Mouse (Mus musculus) A20 (cell line): ENCODE measurements around the gene Arhgap23.

Source experiments
- DNase-seq: peaks from one replicate; pipeline ENCODE4 v3.0.0-alpha.2; 2011; ENCODE audit warnings: low read depth, low spot score

Arhgap23 gene

DNA sequence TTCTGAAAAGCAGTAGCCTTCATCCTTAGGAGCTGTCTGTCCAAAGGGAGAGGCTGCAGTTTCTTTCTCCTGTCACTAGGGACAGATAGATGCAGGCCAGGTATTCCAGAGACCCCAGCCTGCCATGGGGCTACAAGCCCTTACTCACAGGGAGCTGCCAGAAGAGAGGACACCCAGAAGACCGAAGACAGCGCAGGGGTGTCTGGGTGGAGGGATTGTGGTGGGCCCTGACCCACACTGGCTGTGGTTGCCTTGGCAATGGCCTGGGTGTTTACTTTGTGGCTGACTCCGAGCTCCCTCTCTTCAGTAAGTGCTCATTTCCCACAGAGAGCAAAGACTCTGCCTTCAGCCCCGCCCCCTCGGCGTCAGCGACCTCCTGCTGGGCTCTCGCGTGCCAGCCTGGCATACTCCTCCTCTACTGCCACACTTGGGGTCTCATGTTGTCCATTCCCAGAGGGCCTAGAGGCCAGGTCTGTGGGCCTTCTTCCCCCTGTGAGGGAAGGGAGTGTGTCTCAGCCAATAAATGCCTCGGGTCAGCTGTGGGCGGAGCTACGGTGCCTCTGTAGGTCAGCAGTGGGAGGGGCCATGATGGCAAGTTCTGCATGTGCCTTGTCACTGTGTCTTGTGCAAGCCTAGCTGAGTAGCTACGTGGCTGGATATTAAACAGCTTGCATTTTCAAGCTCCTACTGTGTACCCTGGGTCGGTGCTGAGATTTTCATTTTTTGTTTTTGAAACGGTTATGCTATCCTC is 19.5 kb downstream of the Arhgap23 start:
- peak; percentile 96 for DNase-seq

DNA sequence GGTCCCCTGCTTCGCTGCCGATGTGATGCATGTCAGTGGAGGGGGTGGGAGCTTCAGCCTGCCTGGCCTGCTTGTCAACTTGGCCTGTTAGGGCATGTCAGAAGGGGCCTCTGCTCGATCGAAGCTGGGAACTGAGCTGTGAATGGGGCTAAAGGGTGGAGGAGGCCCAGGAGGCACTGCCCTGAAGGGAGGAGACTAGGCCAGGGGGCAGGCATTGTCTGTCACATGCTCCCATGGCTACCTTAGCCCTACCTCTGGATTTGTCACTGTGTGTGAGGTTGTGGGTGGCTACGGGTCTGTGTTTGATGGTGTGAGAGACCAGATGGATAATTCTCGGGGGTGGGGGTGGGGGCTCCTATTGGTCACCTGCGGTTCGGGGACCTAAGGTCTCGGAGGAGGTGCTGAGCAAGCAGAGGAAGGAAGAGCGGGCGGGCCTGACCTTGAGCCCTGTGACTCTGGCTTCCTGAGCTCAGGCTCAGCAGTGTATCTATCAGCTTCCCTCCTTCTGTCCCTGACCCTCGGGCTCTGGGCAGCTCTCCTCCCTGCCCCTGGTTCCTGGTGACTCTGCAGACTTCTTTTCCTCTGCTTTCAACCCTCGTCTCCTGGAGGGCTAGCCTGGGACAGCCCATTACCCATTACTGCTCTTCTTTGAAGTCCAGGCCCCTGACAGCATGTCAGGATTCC is 20.6 kb downstream of the Arhgap23 start:
- no peak for DNase-seq

DNA sequence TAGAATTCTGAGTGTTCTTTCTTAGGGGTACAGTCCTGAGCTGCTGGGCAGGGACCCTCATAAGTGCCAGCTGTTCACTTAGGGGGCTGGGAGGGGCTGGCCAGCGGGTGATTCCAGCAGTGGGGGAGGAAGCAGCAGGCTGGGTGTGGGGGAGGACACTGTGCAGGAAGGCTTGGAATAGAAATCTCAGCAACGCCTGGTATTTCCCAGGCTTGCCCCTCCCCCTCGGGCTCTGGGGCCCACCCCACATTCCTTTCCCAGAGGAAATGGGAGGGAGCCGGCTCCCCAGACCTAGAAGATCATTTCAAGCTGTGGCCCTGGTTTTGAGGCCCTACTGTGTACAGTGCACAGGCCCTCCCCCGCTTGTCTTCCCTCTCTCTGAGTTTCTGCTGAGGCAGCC is 22.4 kb downstream of the Arhgap23 start:
- no peak for DNase-seq

DNA sequence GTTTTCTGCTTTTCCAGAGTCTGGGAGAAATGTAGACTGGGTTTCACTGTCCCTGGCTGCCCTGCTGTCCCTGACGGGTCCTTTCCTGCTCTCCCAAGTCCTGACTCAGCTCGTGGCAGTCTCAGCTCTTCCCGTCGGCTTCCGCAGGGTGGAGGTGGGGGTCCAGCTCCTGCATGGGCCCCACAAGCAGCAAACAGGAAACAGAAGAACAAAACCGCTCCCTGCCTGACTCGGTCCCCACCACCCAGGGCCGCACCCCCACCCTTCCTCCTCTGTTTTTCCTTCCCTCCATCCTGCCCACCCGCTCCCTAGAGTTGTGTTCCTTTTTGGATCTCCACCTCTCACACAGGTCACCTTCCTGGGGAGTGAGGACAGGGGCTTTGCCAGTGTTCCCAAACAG is 23.5 kb downstream of the Arhgap23 start:
- no peak for DNase-seq

DNA sequence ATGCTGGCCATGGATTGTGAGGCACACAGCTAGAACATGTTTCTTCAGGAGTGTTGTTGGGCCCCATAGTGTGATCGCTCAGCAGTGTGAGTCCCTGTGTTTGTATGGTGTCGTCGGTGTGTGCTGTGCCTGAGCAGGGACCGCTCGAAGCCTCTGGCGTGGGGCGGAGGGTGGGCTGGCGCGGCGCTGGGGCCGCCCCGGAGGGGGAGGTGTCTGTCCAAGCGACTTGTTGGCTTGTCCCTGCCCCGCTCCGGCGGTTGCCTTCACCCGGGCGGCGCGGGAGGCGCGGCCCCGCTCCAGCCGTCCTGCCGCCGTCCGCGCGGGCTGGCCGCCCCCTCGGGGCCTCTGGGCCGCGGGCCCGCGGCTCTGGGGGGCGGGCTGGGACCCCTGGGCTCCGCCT is 24.6 kb downstream of the Arhgap23 start:
- DNase-seq, result no peak

DNA sequence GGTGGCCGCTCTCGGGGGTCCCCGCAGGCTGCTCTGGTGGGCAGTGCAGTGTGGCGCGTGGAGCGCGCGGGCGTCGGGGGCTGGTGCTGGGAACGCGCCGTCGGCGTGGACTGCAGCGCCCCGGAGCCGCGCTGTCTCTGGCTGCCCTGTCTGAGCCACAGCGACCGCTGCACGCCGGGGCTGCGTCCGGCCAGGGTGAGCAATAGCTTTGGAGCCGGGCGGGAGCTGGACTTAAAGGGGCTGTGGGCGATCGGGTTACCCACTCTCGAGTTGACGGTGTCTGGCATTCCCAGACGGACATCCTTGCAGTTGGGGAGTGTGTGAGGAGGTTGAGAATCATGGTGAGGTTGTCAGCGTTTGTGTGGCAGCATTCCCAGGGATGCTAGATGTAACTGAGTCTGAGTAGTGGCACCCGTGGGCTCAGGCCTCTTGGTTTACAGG is 25.1 kb downstream of the Arhgap23 start:
- no peak for DNase-seq

DNA sequence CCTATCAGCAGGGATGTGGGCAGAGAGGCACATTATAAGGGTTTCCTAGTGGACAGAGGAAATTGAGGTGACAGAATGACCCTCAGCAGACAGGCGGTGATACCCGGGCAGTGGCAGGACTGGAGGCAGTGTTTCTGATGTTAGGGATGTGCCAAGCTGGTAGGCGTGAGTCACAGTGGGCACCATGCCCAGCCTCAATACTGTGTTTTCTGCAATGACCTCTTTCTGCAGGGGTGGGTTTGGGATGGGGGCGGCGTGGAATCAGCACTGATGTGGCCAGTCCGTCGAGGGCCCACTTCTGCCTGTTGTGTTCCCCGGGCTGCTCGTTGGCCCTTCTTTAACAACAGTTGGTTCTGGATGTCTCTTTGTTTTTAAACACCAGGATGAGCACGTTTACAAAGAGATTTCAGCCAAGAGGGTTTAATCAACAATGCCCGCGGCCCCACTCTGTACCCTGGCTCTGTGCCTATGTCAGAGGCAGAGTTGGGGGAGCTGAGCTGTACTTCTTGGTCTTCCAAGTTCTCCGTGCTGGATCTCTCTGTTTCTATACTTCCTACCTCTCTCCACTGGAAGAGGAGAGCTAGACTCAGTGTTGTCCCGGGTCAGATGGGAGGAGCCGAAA is 25.8 kb downstream of the Arhgap23 start:
- no peak for DNase-seq

DNA sequence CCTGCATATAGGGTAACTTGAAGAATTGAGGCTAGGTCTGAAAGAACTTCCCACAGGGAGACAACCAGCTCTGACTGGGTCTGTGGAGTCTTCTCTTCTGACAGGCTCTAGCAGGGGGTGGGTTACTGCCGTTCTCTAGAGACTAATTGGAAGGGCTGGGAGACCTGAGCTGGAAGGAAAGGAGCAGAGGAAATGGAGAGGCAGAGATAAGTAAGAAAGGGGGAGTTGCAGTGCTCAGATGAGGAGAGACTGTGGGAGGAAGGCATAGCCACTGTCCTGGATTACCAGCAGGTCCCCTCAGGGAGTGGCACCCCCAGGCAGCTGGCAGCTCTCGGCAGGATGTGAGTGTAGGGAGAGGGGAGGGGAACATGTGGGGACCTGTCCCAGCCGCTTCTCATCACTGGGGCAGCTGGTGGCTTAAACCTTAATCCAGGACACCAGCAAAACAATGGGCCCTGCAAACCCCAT is 26.4 kb downstream of the Arhgap23 start:
- no peak for DNase-seq

DNA sequence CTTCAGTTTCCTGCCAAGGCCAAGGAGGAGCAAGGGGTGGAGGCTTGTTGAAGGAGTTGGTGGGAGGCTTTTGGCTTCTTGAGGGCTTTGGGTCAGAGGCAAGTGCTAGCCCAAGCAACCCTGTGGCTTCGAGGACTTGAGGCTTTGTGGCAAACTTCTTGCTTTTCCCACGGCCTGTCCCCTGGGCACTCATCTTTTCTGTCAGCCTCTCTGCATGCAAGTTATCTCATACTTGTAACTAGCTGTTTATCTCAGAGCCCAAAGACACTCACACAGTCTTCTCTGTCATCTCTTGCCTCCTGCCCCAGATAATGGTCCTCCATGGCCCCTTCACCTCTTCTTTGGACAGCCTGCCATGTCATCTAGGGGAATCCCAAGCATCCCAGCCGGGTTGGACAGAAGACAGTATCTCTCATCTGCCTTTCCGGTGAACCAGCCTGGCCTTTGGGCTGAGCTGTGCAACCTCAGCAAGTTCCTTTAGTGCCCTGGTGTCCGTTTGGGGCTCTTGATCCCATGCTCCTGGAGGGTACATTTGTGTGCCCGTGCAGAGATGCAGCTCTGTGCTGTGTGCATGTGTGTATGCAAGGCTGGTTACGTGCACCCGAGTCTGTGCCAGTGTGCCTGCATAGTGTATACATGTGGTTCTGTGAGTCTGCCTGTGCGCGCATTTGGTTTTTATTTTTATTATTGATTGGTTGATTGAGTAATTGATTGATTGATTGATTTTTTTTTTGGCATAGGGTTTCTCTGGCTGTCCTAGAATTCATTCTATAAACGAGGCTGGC is 27.8 kb downstream of the Arhgap23 start:
- DNase-seq, result no peak

DNA sequence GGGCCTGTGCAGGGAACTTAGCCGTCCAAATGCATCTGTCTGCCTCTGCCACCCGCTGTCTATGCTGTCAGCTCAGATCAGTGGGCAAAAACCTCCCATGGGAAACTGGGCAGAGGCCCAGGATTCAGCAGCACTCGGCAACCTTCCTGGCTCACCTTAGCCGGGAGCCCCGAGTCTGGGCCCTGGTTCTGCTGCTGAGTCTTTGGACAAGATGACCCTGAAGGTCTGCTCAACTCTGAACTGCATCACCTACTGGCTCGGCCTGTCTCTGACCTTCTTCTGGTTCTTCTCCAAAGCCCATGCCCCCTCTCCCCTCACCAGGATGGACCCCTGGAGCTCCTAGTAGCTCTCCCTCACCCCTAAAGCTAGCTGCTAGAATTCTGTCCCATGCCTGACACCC is 30.3 kb downstream of the Arhgap23 start:
- no peak for DNase-seq

DNA sequence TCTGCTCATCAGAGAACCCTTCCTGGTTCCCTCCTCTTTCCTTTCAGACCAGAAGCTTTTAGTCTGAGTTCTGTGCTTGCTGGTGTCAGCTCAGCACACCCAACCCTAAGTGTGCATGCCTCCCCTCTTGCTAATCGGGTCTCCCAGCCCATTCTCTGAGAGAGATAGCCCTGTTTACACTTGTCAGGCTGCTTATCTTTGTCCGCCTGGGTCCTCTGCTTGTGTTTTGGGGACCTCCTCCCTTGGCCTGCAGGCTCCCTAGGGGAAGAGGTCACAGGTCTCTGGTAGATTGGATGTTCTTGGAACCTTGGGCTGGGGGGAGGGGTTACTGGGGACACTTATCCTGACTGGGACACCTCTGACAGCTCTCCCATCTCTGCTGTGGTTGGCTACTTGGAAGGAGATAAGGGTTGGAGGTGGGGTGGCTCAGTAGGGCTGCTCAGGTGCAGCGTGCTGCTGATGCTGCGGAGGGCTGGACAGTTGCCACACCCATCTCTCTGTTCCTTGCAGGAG is 30.7 kb downstream of the Arhgap23 start:
- no peak for DNase-seq

DNA sequence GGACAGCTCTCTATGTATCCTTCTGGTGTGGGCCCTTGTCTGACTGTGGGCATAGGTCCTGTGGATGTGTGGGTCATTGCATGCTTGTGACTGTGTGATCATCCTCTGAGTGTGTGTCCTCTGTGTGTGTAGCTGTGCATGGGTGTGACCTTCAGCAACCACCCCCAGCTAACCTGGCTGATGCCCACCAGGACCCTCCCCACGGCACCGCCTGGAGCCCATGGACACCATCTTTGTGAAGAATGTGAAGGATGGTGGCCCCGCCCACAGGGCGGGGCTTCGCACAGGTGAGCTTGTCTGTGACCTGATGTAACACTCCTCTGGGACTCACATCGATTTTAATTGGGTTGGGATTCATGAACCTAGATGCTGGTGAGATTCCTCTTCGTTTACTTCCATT is 32.6 kb downstream of the Arhgap23 start:
- no peak for DNase-seq

DNA sequence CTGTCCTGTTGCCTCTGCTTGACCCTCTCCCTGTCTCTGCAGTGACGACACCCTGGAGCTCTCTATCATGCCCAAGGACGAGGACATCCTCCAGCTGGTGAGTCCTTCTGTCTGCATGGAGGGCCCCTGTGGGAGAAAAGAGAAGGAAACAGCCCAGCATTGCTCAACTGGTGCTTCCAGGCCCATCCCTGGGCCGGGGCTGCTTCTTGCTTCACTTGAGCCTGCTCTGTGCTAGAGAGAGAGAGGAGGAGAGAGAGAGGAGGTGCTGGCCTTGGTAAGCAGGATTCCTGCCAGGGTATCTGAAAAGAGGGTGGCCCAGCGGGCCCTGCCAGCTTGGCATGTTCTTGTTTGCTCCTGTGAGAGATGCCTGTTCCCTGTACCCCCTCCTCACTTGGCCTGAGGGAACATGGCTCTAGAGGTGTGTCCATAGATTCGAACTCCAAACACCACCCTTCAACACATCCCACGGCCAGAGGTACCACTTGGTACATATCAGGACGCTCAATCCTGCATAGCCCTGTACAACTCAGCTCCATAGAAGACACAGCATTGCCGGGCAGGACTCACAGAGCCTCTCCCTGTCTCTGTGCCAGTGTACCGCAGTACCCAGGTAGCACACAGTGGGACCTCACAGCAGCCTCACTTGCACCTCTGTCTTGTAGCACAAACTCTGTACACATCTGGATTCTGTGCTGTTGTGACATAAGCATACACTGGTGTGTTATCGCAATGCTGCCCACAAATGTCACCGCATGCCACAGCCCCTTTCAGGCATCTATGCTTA is 33.5 kb downstream of the Arhgap23 start:
- DNase-seq, result no peak

DNA sequence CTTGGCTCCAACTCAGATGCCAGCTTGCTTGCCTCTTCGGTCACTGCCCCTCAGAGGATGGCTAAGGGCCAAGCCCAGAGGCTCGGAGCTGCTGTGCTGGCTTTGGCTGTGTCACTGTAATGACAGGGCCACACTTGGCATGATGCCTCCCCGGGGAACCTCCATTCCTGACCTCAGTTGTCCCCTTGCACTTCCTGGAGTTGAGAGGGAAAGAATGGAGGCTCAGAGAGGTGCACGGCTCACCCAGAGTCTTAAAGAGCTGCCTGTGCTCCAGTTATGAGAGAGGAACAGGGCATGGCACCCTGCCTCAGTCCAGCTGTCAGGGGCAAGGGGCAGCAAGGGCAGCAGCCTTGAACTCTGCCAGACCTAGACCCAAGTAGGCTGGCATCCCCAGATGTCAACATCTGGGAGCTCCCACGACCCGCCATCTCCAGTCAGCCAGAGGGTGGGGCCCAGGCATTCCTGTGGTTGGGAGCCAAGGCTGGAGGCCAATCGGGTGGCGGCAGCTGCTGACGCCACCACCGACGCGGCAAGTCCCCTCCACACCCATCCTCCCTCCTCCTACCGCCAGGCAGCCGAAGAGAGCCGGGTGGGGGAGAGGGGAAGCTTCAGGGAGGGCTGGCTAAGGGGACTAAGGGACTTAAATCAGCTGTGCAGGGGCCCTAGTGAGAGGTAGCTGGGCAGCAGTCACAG is 34.4 kb downstream of the Arhgap23 start:
- peak; percentile 48 for DNase-seq

DNA sequence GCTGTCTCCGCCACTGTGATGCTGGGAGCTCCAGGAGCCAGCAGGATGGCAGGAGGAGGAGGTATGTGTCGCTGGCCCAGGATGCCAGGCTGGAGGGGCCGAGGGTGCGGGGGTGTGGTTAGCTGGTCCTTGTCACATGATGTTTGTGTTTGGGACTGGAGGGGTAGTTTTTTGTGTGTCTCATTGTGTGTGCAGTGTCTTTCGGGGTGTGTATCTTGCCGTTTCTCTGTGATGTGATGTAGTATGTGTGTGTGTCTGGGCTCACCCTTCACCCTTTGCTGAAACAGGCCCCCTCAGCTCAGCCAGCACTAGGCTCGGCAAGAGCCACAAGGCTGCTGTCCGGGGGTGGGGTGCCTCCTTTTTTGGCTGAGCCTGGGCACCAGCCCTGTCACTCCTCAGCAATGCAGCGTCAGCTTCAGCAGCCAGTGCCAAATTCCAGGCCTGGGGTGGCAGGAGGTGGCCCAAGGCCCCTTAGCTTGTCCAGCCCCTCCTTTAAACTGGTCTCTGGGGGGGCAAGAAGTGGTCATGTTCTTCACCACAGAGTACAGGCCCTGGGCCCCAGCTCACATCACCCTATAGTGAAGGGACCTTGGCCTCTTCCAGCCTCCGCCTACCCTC is 35.1 kb downstream of the Arhgap23 start:
- DNase-seq, result peak; percentile 19

DNA sequence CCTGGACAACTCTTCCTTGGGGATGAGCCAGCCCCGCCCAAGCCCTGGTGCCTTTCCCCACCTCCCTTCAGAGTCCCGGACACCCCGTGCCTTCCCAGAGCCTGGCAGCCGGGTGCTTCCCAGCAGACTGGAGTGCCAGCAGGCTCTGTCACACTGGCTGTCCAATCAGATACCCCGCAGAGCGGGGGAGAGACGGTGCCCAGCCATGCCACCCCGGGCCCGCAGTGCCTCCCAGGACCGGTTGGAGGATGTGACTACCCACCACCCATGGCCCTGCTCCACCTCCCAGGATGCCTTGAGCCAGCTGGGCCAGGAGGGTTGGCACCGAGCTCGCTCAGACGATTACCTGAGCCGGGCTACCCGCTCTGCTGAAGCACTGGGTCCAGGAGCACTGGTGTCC is 36.3 kb downstream of the Arhgap23 start:
- DNase-seq, result no peak

DNA sequence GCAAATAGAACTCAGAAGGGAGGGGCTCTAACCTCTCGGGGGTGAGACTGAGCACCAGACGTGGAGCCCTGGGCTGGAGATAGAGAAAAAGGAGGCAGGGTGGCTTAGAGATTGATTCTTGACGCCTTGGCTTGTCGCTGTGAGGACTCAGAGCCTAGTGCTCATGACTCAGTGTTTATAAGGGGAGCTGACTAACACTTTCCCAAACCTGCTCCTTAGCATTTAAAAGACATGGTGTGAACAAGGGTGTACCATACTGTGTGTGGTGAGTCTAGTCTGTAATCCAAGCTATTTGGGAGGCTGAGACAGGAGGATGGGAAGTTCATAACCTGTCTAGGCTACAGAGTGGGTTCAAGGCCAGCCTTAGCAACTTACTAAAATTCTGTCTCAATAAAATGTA is 41.8 kb downstream of the Arhgap23 start:
- DNase-seq, result no peak

DNA sequence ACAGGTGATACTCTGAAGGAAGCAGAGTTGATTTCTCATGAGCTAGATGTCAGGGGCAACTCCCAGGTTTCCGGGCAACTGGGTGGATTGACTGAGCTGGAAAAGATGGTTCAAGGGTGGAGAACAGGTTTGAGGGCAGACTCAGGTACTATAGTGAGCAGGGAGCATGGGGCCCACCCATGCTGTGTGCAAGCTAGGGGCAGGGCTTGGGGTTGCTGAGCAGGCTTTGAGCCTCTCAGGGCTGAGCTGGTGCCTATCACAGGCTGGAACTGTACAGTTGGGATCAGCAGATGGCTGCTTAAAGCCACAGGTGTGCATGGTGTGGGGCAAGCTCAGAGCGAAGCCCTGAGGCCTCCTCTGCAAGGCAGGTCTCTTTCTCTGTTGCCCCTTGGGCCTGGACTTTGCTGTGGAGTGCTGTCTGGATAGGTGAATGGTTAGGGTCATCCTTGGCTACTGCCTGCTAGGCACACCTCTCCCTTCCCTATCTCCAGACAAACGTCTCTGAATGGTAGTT is 46.0 kb downstream of the Arhgap23 start:
- DNase-seq, result no peak

DNA sequence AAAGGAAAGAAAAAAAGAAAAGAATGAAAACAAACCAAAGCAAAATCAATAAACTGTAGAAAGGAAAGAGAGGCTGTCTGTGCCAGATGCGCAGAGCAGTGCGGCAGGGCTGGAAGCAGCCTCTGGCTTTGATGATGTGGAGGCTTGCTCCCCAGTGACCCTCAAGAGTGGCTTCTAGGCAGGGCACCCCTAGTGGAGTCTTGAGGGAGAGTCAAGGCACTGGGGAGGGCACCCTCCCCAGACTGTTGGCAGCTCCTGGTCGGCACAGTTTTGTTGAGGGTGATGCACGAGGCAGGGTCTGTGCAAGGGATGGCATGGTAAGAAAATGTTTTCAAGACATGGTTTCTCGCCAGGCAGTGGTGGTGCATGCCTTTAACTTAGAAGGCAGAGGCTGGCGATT is 47.2 kb downstream of the Arhgap23 start:
- DNase-seq, result peak; percentile 17

DNA sequence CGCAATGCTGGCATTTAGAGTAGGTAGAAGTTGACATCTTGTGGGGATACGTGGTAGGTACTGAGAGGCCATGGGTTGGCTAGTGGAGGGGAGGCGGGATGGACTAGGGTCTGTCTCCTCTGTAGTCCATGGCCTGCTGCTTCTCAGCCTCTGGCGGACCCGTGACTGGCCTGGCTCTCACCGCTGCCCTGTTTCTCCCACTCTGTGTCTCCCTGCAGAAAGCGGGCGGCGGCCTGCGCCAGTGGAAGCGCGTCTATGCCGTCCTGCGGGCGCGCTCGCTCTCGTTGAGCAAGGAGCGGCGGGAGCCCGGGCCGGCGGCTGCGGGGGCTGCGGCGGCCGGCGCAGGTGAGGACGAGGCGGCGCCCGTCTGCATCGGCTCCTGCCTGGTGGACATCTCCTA is 47.8 kb downstream of the Arhgap23 start:
- DNase-seq, result no peak
